Mouse (Mus musculus) heart, postnatal 0 days (tissue): ENCODE results near the gene Swi5. TPM values are rescaled to one million over a fixed set of nuclear protein-coding genes. Genes with fewer than 3 reads are reported as not detected.

Experiments used
- ATAC-seq: fragments of 200-750 bp; cut with Nextera tagmentation; 2 replicates; pipeline ENCODE4 v1.8.0; 2017; ENCODE audit warnings: low read depth, moderate number of reproducible peaks, moderate library complexity; ENCODE audit not compliant: insufficient read depth
- DNase-seq: peaks from one replicate; pipeline ENCODE4 v3.0.0-alpha.2; 2016; ENCODE audit warnings: low spot score
- H3K27ac ChIP-seq: fragments of 300-500 bp; sonication (generic); 2 replicates; pipeline ENCODE4 v1.5.1; 2014; ENCODE audit warnings: low read depth, mild to moderate bottlenecking
- H3K27me3 ChIP-seq: fragments of 300-500 bp; sonication (generic); 2 replicates; pipeline ENCODE4 v1.6.1; 2014; ENCODE audit warnings: low read length, mixed read lengths; ENCODE audit not compliant: control insufficient read depth, insufficient read depth
- H3K36me3 ChIP-seq: fragments of 300-500 bp; sonication (generic); replicated peaks from 2 replicates; pipeline ENCODE4 v1.6.1; 2014; ENCODE audit warnings: low read length, mixed read lengths; ENCODE audit not compliant: control insufficient read depth, insufficient read depth
- H3K4me1 ChIP-seq: fragments of 300-500 bp; sonication (generic); 2 replicates; pipeline ENCODE4 v1.6.1; 2014; ENCODE audit warnings: antibody characterized with exemption; ENCODE audit not compliant: control insufficient read depth, insufficient read depth
- H3K4me2 ChIP-seq: fragments of 300-500 bp; sonication (generic); 2 replicates; pipeline ENCODE4 v1.6.1; 2014; ENCODE audit warnings: low read depth, mild to moderate bottlenecking, low read length, moderate library complexity
- H3K4me3 ChIP-seq: fragments of 300-500 bp; sonication (generic); 2 replicates; pipeline ENCODE4 v1.5.1; 2014; ENCODE audit warnings: low read depth, low read length
- H3K9ac ChIP-seq: fragments of 300-500 bp; sonication (generic); replicated peaks from 2 replicates; pipeline ENCODE4 v1.6.1; 2014; ENCODE audit warnings: low read depth, low read length, mixed read lengths
- H3K9me3 ChIP-seq: fragments of 300-500 bp; sonication (generic); replicated peaks from 2 replicates; pipeline ENCODE4 v1.6.1; 2016; ENCODE audit warnings: low read length; ENCODE audit not compliant: control insufficient read depth
- CTCF ChIP-seq: IDR thresholded peaks from 2 replicates; pipeline ENCODE4 v1.5.1; 2016; ENCODE audit warnings: antibody characterized with exemption, control low read depth, low read depth
- EP300 ChIP-seq: IDR thresholded peaks from 2 replicates; pipeline ENCODE4 v1.6.1; 2016; ENCODE audit warnings: antibody characterized with exemption, low read depth
- WGBS: fragments of 180-500 bp; shearing (Covaris S2); extraction: QIAGEN DNeasy Blood & Tissue Kit; methylation state at CpG from one replicate; pipeline ENCODE4 v1.1.7; 2014; 5-methylcytosine and 5-hydroxymethylcytosine counted together
- polyA plus RNA-seq: library from polyadenylated mRNA; unstranded; fragments of >200 nt; fragmentation: Nextera tagmentation; extraction: Ambion mirVana; gene quantifications from 2 replicates; pipeline ENCODE4 v1.2.1, GENCODE M21; 2015
- total RNA-seq: library from RNA; depleted of rRNA; stranded (reverse); fragments of >200 nt; gene quantifications from 2 replicates; pipeline ENCODE4 v1.2.3, GENCODE M21; 2014; ENCODE audit warnings: low replicate concordance

Gene Swi5
- total and polyA plus RNA-seq, 2 experiments from 2014 or later: 262 to 330 TPM

- H3K4me3 ChIP-seq: no peak overlapping the region
- TF ChIP-seq CTCF (no peak), EP300 (no peak)
- H3K36me3 ChIP-seq: peaks cover 35% of the 10 kb centered on the region
- DNase-seq: no peak
- no peaks in the 10 kb centered on the region for H3K4me1 ChIP-seq
- no peaks in the 10 kb centered on the region for H3K9me3 ChIP-seq
- H3K4me2 ChIP-seq: no peak overlapping the region
- WGBS: 53% methylated on average over 3 of the region's 3 CpGs
- no peak overlapping the region for H3K9ac ChIP-seq
- H3K27me3 ChIP-seq: no peaks in the 10 kb centered on the region
- ATAC-seq: no peak
- H3K27ac ChIP-seq: no peak overlapping the region
These were observed 12.1 kb downstream of the Swi5 start for GRCm38 (mm10) chr2:32275823-32276222.

- no peak for TF ChIP-seq EP300
- TF ChIP-seq CTCF: peak; percentile 23; the same call in 1 of the 2 replicates
- Histone ChIP-seq H3K4me1 (peaks cover 7% of the 10 kb centered on the region), H3K9me3 (no peaks in the 10 kb centered on the region), H3K4me2 (no peak overlapping the region; the same call in 1 of the 2 replicates), H3K4me3 (no peak overlapping the region), H3K27me3 (no peaks in the 10 kb centered on the region), H3K9ac (no peak overlapping the region), H3K27ac (no peak overlapping the region), H3K36me3 (peaks cover 25% of the 10 kb centered on the region)
- 36% methylated on average over 4 of the region's 4 CpGs for WGBS
- no peak for ATAC-seq
- DNase-seq: no peak
These were observed 27.2 kb downstream of the Swi5 start for GRCm38 (mm10) chr2:32260635-32261034.

GRCm38 (mm10) chr2:32259657-32260417 lies 28.0 kb downstream of the Swi5 start, which contains the start of gene Uck1:
Uck1 (minus strand) TSS chr2:32260159.
- no peaks in the 10 kb centered on the region for H3K27me3 ChIP-seq
- no peak for TF ChIP-seq EP300
- no peak; the same call in 1 of the 2 replicates for TF ChIP-seq CTCF
- H3K9ac ChIP-seq: peak within 1 kb of the TSS; percentile 81
- peak; percentile 96 for ATAC-seq
- peak; percentile 84 for DNase-seq
- peak within 1 kb of the TSS; percentile 95 for H3K4me3 ChIP-seq
- peaks cover 7% of the 10 kb centered on the region for H3K4me1 ChIP-seq
- H3K36me3 ChIP-seq: peaks cover 25% of the 10 kb centered on the region
- WGBS: under 1% methylated on average over 58 of the region's 59 CpGs
- H3K9me3 ChIP-seq: no peaks in the 10 kb centered on the region
- peak within 1 kb of the TSS; percentile 77 for H3K27ac ChIP-seq
- peak within 1 kb of the TSS; percentile 86 for H3K4me2 ChIP-seq

GRCm38 (mm10) chr2:32258887-32259533 lies 28.9 kb downstream of the Swi5 start:
- H3K9me3 ChIP-seq: no peaks in the 10 kb centered on the region
- peak overlapping the region; percentile 81 for H3K9ac ChIP-seq
- DNase-seq: no peak
- peak overlapping the region; percentile 86 for H3K4me2 ChIP-seq
- H3K27ac ChIP-seq: no peak overlapping the region; the same call in 1 of the 2 replicates
- peak overlapping the region; percentile 95 for H3K4me3 ChIP-seq
- H3K27me3 ChIP-seq: no peaks in the 10 kb centered on the region
- no peak for ATAC-seq
- H3K4me1 ChIP-seq: peaks cover 7% of the 10 kb centered on the region
- 49% methylated on average over 6 of the region's 6 CpGs for WGBS
- H3K36me3 ChIP-seq: peaks cover 33% of the 10 kb centered on the region
- TF ChIP-seq CTCF (no peak), EP300 (no peak)

- Histone ChIP-seq H3K9ac (no peak overlapping the region), H3K36me3 (peaks cover 51% of the 10 kb centered on the region), H3K9me3 (no peaks in the 10 kb centered on the region), H3K27me3 (no peaks in the 10 kb centered on the region), H3K27ac (no peak overlapping the region), H3K4me3 (no peak overlapping the region), H3K4me1 (peaks cover 7% of the 10 kb centered on the region), H3K4me2 (no peak overlapping the region)
- TF ChIP-seq EP300: no peak
- no peak for TF ChIP-seq CTCF
- DNase-seq (no peak), ATAC-seq (no peak)
- 90% methylated on average over 11 of the region's 11 CpGs for WGBS
These were observed 31.6 kb downstream of the Swi5 start for GRCm38 (mm10) chr2:32256273-32256672.
